Mouse (Mus musculus): ENCODE results near the gene BC107364. TPM values are rescaled to one million over a fixed set of nuclear protein-coding genes. Genes with fewer than 3 reads are reported as not detected.
"Not testable (repeated sequence)": the region's sequence is repeated elsewhere in the genome, so short reads cannot be mapped to it uniquely, and the experiment has no call there.

The BC107364 gene
- polyA plus RNA-seq, 1 experiment from 2014 or later = not detected

DNA sequence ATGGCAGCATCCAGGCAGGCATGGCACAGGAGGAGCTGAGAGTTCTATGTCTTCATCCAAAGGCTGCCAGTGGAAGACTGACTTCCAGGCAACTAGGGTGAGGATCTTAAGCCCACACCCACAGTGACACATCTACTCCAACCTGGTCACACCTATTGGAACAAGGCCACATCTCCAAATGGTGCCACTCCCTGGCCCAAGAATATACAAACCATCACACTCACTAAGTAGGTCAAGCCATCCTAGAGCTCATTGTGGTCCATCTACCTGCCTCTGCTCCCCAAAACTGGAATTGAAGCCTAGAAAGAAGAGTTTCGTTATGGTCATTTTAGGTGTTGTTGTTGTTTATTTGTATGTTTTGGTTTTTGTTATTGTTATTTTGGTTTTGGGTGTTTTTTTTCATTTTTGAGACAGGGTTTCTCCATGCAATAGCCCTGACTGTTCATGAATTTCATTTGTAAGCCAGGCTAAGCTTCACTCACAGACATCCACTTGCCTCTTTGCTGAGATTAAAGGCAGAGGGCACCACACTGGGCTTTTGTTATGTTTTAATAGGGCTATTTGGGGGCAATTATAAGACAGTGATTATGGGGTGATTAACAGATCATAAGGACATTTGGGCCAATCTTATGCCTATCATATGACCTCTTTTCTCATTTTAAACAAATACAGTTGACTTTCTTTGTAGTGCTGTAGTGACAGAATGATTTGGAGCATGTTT, 43.5 kb upstream of the BC107364 start:
- no peak overlapping the region for H3K27ac ChIP-seq (replicated peaks)
- H3K9me3 ChIP-seq (replicated peaks) = no peaks in the 10 kb centered on the region
- H3K4me3 ChIP-seq (replicated peaks) = no peak overlapping the region
- peak overlapping the region; percentile 94; the same call in 1 of the 2 replicates for H3K4me2 ChIP-seq
- H3K36me3 ChIP-seq (replicated peaks) = no peaks in the 10 kb centered on the region
- H3K9ac ChIP-seq = no peak overlapping the region
- H3K4me1 ChIP-seq (replicated peaks) = peaks cover 39% of the 10 kb centered on the region
- 89% methylated on average over 1 of the region's 1 CpGs for WGBS (ENCODE audit: insufficient replicate concordance)
- H3K27me3 ChIP-seq = no peaks in the 10 kb centered on the region
- ATAC-seq (ENCODE audit: insufficient read depth) = no peak

DNA sequence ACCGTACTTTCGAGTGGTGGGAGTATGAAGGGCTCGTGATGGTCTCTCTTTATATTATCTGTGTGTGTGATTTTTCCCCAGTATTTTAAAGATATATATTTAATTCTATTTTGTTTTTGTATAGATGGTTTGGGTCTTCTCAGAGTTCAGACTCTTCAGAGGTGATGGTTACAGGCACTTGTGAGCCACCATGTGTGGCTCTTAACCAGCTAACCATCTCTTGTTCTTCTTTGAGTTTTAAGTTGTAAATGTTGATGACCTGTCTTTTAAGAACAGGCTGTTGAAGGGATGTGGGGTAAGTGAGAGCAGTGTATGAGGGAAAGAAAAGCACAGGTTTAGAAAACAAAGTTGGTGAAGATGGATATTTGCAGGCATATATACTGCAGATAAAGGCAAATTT, 42.8 kb upstream of the BC107364 start:
- 81% methylated on average over 3 of the region's 3 CpGs for WGBS (ENCODE audit: insufficient replicate concordance)
- Histone ChIP-seq H3K4me2 (no peak overlapping the region), H3K9ac (no peak overlapping the region), H3K4me3 (replicated peaks) (no peak overlapping the region), H3K9me3 (replicated peaks) (no peaks in the 10 kb centered on the region), H3K27me3 (no peaks in the 10 kb centered on the region), H3K27ac (replicated peaks) (no peak overlapping the region), H3K4me1 (replicated peaks) (peaks cover 36% of the 10 kb centered on the region), H3K36me3 (replicated peaks) (no peaks in the 10 kb centered on the region)
- no peak for ATAC-seq (ENCODE audit: insufficient read depth)

DNA sequence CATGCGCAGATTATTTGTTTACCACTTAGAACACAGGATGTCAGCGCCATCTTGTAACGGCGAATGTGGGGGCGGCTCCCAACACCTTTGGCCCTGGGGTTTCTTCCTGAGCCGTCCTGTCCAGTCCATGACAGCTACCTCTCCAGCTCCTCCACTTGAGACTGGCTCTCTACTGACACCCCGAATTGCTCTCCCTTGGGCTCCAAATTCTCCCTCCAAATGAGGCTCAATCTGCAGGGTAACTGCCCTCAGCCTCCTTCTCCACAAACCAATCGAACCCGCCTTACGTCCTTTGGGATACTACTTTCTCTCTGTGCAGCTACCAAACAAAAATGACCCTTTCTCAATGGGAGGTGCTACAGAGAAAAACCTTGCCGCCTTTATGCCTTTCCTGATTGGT, 42.4 kb upstream of the BC107364 start:
- not testable (repeated sequence) for H3K27ac ChIP-seq (replicated peaks); H3K4me3 ChIP-seq (replicated peaks); H3K9me3 ChIP-seq (replicated peaks); H3K4me2 ChIP-seq; H3K9ac ChIP-seq; ATAC-seq (ENCODE audit: insufficient read depth); H3K36me3 ChIP-seq (replicated peaks); H3K27me3 ChIP-seq
- WGBS (ENCODE audit: insufficient replicate concordance) = 84% methylated on average over 7 of the region's 11 CpGs
- peaks cover 36% of the 10 kb centered on the region for H3K4me1 ChIP-seq (replicated peaks)

DNA sequence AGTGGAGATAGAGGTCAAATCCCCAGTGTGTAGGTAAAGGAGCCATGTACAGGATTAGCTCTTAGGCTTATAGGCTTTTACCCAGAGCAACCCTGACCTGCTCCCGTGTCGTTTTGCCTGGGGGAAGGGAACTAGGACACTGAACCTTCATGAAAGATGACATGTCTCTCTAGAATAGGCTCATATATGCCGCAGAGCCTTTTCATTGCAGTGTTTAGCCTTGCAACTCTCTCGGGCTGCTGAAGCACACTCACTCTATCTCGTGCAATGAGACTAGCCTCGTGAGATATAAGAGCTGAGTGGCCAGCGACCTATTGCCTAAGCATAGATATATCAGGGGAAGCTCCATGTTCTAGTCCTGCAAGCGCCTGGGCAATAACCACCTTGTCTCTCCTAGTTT, 37.5 kb upstream of the BC107364 start:
- not testable (repeated sequence) for H3K9ac ChIP-seq; H3K9me3 ChIP-seq (replicated peaks); H3K4me3 ChIP-seq (replicated peaks); H3K36me3 ChIP-seq (replicated peaks); ATAC-seq (ENCODE audit: insufficient read depth); H3K27me3 ChIP-seq
- H3K27ac ChIP-seq (replicated peaks) = peak overlapping the region; percentile 90
- peak overlapping the region; percentile 49 for H3K4me2 ChIP-seq
- WGBS (ENCODE audit: insufficient replicate concordance) = 32% methylated on average over 6 of the region's 8 CpGs
- peaks cover 25% of the 10 kb centered on the region for H3K4me1 ChIP-seq (replicated peaks)

DNA sequence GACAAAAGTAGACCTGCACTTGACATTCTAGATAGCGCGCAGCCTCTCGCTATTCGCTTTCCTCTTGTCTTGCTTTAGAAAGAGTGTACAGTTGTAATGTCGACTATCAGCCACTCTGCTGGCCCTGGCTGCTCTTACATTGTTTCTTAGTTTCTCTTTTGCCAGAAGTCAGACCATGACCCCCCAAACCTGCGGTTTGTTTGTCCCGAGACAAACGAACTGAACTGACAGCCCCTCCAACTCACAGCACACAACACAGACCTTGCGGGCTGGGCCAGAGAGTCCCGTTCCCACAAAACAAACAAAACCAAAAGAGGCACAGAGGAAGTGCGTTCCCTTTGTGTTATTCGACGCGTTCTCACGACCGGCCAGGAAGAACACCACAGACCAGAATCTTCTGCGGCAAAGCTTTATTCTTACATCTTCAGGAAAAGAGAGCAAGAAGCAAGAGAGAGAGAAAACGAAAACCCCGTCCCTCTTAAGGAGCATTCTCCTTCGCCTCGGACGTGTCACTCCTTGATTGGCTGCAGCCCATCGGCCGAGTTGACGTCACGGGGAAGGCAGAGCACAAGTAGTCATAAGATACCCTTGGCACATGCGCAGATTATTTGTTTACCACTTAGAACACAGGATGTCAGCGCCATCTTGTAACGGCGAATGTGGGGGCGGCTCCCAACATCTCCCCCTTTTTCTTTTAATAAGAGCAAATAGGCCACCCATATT, 37.0 kb upstream of the BC107364 start:
- H3K27me3 ChIP-seq; H3K9ac ChIP-seq; H3K9me3 ChIP-seq (replicated peaks); H3K36me3 ChIP-seq (replicated peaks): not testable (repeated sequence)
- Histone ChIP-seq H3K4me1 (replicated peaks) (peaks cover 27% of the 10 kb centered on the region), H3K27ac (replicated peaks) (peak overlapping the region; percentile 90), H3K4me3 (replicated peaks) (peak overlapping the region; percentile 42), H3K4me2 (peak overlapping the region; percentile 49)
- ATAC-seq (ENCODE audit: insufficient read depth) = peak; percentile 72
- 0% methylated on average over 9 of the region's 31 CpGs for WGBS (ENCODE audit: insufficient replicate concordance)

DNA sequence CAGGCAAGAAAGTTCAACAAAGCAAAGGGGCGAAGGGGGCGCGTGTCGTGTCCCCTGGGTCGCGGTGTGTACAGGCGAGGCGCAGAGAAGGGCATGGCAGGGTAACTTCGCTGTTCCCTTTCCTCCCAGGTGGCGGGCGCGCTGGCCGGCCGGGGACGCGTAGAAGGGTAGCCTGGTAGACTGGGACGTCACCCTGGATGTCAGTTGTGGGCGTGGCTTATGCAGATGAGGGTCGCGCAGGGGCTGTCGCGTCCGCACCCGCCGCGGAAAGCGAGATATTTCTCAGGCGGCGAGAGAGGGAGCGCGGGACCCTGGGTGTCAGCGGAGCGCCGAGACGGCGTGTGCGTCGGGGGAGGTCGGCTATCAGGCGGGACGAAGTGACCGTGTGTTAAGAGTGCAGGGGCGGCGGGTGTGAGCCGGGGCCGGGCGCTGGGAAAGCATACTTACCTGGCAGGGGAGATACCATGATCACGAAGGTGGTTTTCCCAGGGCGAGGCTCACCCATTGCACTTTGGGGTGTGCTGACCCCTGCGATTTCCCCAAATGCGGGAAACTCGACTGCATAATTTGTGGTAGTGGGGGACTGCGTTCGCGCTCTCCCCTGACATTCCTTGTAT, 36.3 kb upstream of the BC107364 start:
- peak overlapping the region; percentile 64 for H3K4me3 ChIP-seq (replicated peaks)
- H3K4me2 ChIP-seq = peak overlapping the region; percentile 82
- H3K9ac ChIP-seq = peak overlapping the region; percentile 69
- peak; percentile 63 for ATAC-seq (ENCODE audit: insufficient read depth)
- H3K27me3 ChIP-seq; H3K9me3 ChIP-seq (replicated peaks); H3K36me3 ChIP-seq (replicated peaks): not testable (repeated sequence)
- H3K4me1 ChIP-seq (replicated peaks) = peaks cover 27% of the 10 kb centered on the region
- H3K27ac ChIP-seq (replicated peaks) = peak overlapping the region; percentile 96
- 4% methylated on average over 4 of the region's 55 CpGs for WGBS (ENCODE audit: insufficient replicate concordance)

DNA sequence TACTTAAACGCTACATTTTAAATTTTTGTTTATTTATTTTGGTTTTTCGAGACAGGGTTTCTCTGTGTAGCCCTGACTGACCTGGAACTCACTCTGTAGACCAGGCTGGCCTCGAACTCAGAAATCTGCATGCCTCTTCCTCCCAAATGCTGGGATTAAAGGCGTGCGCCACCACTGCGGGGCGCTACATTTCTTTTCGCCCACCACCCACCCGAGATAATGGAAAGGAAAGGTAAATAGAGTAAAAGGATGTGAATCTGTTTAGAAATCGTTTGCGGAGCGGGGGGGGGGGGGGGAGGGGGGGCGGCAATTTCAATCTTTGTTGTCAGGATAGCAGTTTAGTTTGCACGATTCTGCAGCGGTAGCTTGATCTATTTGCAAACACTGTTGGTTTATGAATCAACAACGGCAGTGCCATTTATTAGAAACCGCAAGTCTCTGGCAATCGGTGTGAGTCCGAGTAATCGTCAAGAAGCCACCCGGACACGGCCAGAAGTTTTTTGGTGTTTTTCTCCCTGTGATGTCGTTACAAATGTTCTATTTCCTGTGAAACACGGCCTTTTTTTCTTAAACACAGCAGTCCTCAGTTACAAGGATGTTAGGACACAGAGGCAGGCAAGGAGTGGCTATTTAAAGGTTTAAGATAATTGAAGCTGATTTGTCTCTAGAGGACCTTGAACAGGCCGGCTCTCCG, 35.6 kb upstream of the BC107364 start:
- no peaks in the 10 kb centered on the region for H3K27me3 ChIP-seq
- H3K9me3 ChIP-seq (replicated peaks) = no peaks in the 10 kb centered on the region
- 2% methylated on average over 26 of the region's 26 CpGs for WGBS (ENCODE audit: insufficient replicate concordance)
- ATAC-seq (ENCODE audit: insufficient read depth) = no peak
- H3K4me3 ChIP-seq (replicated peaks) = peak overlapping the region; percentile 64
- H3K4me2 ChIP-seq = peak overlapping the region; percentile 82
- peak overlapping the region; percentile 96 for H3K27ac ChIP-seq (replicated peaks)
- peak overlapping the region; percentile 69 for H3K9ac ChIP-seq
- H3K36me3 ChIP-seq (replicated peaks) = no peaks in the 10 kb centered on the region
- peaks cover 22% of the 10 kb centered on the region for H3K4me1 ChIP-seq (replicated peaks)

DNA sequence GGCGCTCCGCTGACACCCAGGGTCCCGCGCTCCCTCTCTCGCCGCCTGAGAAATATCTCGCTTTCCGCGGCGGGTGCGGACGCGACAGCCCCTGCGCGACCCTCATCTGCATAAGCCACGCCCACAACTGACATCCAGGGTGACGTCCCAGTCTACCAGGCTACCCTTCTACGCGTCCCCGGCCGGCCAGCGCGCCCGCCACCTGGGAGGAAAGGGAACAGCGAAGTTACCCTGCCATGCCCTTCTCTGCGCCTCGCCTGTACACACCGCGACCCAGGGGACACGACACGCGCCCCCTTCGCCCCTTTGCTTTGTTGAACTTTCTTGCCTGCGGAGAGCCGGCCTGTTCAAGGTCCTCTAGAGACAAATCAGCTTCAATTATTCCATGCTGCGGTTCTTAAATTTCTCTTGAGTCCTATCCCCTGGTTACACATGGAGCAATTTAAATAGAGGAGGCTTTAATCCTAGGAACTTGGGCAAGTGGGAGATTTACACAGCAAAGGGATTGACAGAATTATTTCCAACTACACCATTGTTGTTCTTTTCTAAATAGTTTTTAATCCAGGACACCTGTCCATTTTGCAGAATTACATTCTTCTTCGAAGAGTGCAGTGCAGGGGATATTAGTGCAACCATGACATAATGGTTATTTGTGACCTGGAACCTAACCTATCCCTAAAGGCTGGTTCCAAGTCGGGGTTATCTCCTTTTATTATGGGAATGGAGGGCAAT, 34.9 kb upstream of the BC107364 start:
- ATAC-seq (ENCODE audit: insufficient read depth) = peak; percentile 59
- H3K27me3 ChIP-seq; H3K9me3 ChIP-seq (replicated peaks); H3K36me3 ChIP-seq (replicated peaks): not testable (repeated sequence)
- H3K4me1 ChIP-seq (replicated peaks) = peaks cover 22% of the 10 kb centered on the region
- peak overlapping the region; percentile 69 for H3K9ac ChIP-seq
- H3K27ac ChIP-seq (replicated peaks) = peak overlapping the region; percentile 96
- peak overlapping the region; percentile 82 for H3K4me2 ChIP-seq
- H3K4me3 ChIP-seq (replicated peaks) = peak overlapping the region; percentile 64
- WGBS (ENCODE audit: insufficient replicate concordance) = 10% methylated on average over 6 of the region's 38 CpGs

DNA sequence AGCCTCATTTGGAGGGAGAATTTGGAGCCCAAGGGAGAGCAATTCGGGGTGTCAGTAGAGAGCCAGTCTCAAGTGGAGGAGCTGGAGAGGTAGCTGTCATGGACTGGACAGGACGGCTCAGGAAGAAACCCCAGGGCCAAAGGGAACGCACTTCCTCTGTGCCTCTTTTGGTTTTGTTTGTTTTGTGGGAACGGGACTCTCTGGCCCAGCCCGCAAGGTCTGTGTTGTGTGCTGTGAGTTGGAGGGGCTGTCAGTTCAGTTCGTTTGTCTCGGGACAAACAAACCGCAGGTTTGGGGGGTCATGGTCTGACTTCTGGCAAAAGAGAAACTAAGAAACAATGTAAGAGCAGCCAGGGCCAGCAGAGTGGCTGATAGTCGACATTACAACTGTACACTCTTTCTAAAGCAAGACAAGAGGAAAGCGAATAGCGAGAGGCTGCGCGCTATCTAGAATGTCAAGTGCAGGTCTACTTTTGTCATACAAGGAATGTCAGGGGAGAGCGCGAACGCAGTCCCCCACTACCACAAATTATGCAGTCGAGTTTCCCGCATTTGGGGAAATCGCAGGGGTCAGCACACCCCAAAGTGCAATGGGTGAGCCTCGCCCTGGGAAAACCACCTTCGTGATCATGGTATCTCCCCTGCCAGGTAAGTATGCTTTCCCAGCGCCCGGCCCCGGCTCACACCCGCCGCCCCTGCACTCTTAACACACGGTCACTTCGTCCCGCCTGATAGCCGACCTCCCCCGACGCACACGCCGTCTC, 34.1 kb upstream of the BC107364 start:
- H3K4me3 ChIP-seq (replicated peaks); H3K27ac ChIP-seq (replicated peaks); H3K27me3 ChIP-seq: not testable (repeated sequence)

DNA sequence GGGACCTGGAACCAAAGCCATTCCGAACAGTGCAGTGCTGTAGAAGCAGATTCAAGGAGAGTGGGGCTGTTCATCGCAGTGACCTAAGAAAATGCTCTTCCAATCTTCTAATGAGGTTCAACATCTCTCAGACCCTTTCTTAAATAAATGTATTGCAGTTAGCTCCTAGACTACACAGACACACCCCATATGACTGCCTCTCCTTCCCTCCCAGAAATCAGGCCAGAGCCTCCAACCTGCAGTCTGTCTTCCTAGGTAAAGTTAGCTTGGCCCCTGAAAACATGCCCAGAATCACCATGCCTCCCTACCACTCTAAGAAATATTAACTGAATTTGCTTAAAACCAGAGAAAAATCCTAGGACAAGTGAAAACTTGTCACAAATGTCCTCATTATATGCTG, 33.3 kb upstream of the BC107364 start:
- Histone ChIP-seq H3K27ac (replicated peaks) (peak overlapping the region; percentile 14; the same call in 1 of the 2 replicates), H3K4me2 (peak overlapping the region; percentile 48), H3K9ac (no peak overlapping the region), H3K4me3 (replicated peaks) (peak overlapping the region; percentile 20; the same call in 1 of the 2 replicates), H3K27me3 (peaks cover 15% of the 10 kb centered on the region), H3K4me1 (replicated peaks) (peaks cover 22% of the 10 kb centered on the region), H3K9me3 (replicated peaks) (no peaks in the 10 kb centered on the region), H3K36me3 (replicated peaks) (no peaks in the 10 kb centered on the region)
- 81% methylated on average over 2 of the region's 2 CpGs for WGBS (ENCODE audit: insufficient replicate concordance)
- ATAC-seq (ENCODE audit: insufficient read depth) = no peak

More for the DNA sequence above, 34.1 kb upstream of the BC107364 start:
- 2% methylated on average over 4 of the region's 34 CpGs for WGBS (ENCODE audit: insufficient replicate concordance)
- peaks cover 22% of the 10 kb centered on the region for H3K4me1 ChIP-seq (replicated peaks)
- H3K4me2 ChIP-seq = peak overlapping the region; percentile 38; the same call in 1 of the 2 replicates
- H3K9me3 ChIP-seq (replicated peaks); H3K9ac ChIP-seq; H3K36me3 ChIP-seq (replicated peaks): not testable (repeated sequence)
- peak; percentile 62 for ATAC-seq (ENCODE audit: insufficient read depth)
